Mouse (Mus musculus): ENCODE measurements around the gene Mef2c.

DNA sequence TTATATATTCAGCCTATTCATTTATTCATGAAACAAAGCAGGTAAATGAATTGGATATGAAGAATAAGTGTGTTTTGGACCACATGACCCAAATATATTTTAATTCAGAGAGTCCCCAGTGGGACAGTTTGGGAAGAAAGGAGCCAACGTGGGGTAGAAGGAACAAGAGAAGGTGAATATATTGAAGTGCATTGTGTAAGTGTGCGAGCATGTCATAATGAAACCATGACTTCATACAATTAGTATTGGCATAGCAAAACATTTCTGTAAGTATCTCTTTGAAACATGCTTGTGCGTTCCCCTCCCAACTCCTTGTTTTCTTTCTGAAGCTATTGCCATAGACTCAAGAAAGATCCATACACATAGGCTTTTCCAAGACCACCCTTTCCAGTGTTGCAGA, 147.0 kb downstream of the Mef2c start:
- TF ChIP-seq POLR2A (IDR thresholded peaks at IDR 0.05; ENCODE audit: insufficient read length, low read depth): no peak
- no peak for TF ChIP-seq USF1 (IDR thresholded peaks at IDR 0.05; ENCODE audit: low read depth)
- TF ChIP-seq TCF12 (IDR thresholded peaks at IDR 0.05; ENCODE audit: insufficient read depth, poor library complexity, severe bottlenecking): no peak
- TF ChIP-seq POLR2AphosphoS2 (IDR thresholded peaks at IDR 0.05; ENCODE audit: insufficient read length, low read depth): no peak
- no peak for TF ChIP-seq MYOG (IDR thresholded peaks at IDR 0.05; ENCODE audit: control insufficient read depth in 1 of 3, insufficient read depth in 1 of 3, insufficient read length in 2 of 3, low read depth in 2 of 3)
- TF ChIP-seq MYOD1 (IDR thresholded peaks at IDR 0.05; ENCODE audit: control insufficient read depth in 1 of 3, insufficient read length in 2 of 3, low read depth in 2 of 3): no peak
